Mouse (Mus musculus): ENCODE results near the gene Etfrf1. TPM values are rescaled to one million over a fixed set of nuclear protein-coding genes. Genes with fewer than 3 reads are reported as not detected.

Gene Etfrf1
- total and polyA plus RNA-seq, 3 experiments, result 11.0 to 13.1 TPM; not detected in 1

DNA sequence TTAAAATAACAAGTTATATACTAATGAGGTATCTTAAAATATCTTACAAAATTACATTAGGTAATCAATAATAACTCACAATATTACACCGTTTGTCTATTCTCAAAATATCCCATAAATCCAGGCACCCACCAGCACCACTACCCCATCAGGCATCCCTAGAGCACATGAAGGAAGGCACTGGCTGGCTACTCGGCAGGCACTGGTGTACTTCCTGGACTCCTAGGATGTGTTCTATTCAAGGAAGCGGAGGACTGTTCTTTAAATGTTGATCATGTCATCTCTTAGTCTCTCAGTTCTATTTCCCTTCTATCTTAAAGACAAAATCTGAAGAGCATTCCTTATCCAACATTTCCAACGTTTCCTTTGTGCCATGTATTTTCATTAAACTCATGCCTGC lies 26.2 kb downstream of the Etfrf1 start:
- TF ChIP-seq NRF1 (IDR thresholded peaks at IDR 0.05; ENCODE audit: insufficient read depth, low read depth, low read length, poor library complexity, severe bottlenecking) (no peak), KAT2A (conservative IDR thresholded peaks at IDR 0.05; ENCODE audit: low read depth, low read length) (no peak), POLR2A (IDR thresholded peaks at IDR 0.05; ENCODE audit: control insufficient read depth in 1 of 2, insufficient read depth in 1 of 2, low read depth in 1 of 2, low read length in 2 of 2, poor library complexity in 1 of 2) (no peak), GABPA (IDR thresholded peaks at IDR 0.05; ENCODE audit: low read depth, low read length) (no peak), MAFK (IDR thresholded peaks at IDR 0.05; ENCODE audit: borderline replicate concordance, low read depth, low read length) (no peak), USF2 (IDR thresholded peaks at IDR 0.05; ENCODE audit: borderline replicate concordance in 1 of 2, insufficient read depth in 1 of 2, low read depth in 1 of 2, low read length in 2 of 2) (no peak), JUND (IDR thresholded peaks at IDR 0.05; ENCODE audit: low read depth, low read length) (no peak), SIN3A (IDR thresholded peaks at IDR 0.05; ENCODE audit: low read length) (no peak), TCF12 (IDR thresholded peaks at IDR 0.05; ENCODE audit: low read depth, low read length) (no peak), MYC (IDR thresholded peaks at IDR 0.05; ENCODE audit: low read depth, low read length) (no peak), ZC3H11A (IDR thresholded peaks at IDR 0.05; ENCODE audit: low read depth, low read length) (no peak), ELF1 (IDR thresholded peaks at IDR 0.05; ENCODE audit: low read depth, low read length) (no peak), ZNF384 (IDR thresholded peaks at IDR 0.05; ENCODE audit: low read depth, low read length) (no peak), UBTF (IDR thresholded peaks at IDR 0.05; ENCODE audit: borderline replicate concordance, insufficient read depth, low read depth, low read length) (no peak), CHD2 (IDR thresholded peaks at IDR 0.05; ENCODE audit: low read length) (no peak), MEF2A (IDR thresholded peaks at IDR 0.05; ENCODE audit: extremely low read depth, insufficient replicate concordance, low read depth, low read length, poor library complexity, severe bottlenecking) (no peak), POLR2AphosphoS2 (IDR thresholded peaks at IDR 0.05; ENCODE audit: low read length) (no peak), TBP (IDR thresholded peaks at IDR 0.05; ENCODE audit: low read depth, low read length) (no peak), MXI1 (IDR thresholded peaks at IDR 0.05; ENCODE audit: low read depth, low read length) (no peak), BHLHE40 (IDR thresholded peaks at IDR 0.05; ENCODE audit: borderline replicate concordance, low read depth, low read length) (no peak)
- DNase-seq (ENCODE audit: low read depth, low spot score), result no peak
- no peak overlapping the region for H3K9ac ChIP-seq (ENCODE audit: control insufficient read depth, low read depth, low read length, poor library complexity, severe bottlenecking)
- no peaks in the 10 kb centered on the region for H3K4me1 ChIP-seq (ENCODE audit: control insufficient read depth in 1 of 2, insufficient read depth in 2 of 2, low read length in 2 of 2)
- peaks cover 0 to 29% of the 10 kb centered on the region in 2 experiments; a peak in 2 of 4 replicates for H3K36me3 ChIP-seq (ENCODE audit: control insufficient read depth in 1 of 2, insufficient read depth in 2 of 2, low read length in 2 of 2)
- H3K9me3 ChIP-seq (replicated peaks; ENCODE audit: insufficient read depth, low read length), result no peaks in the 10 kb centered on the region
- H3K79me2 ChIP-seq (ENCODE audit: control insufficient read depth, insufficient read depth, low read length, poor library complexity), result 0 out of 2 replicates have a peak, but pooled peaks cover 1% of the 10 kb centered on the region
- H3K27ac ChIP-seq (ENCODE audit: control insufficient read depth, low read depth, low read length), result no peak overlapping the region
- H3K4me3 ChIP-seq (ENCODE audit: control insufficient read depth in 1 of 2, insufficient read depth in 1 of 2, low read depth in 2 of 2, low read length in 2 of 2), result no peak overlapping the region
- H3K27me3 ChIP-seq (ENCODE audit: control insufficient read depth in 1 of 2, insufficient read depth in 2 of 2, low read length in 2 of 2), result no peaks in the 10 kb centered on the region

DNA sequence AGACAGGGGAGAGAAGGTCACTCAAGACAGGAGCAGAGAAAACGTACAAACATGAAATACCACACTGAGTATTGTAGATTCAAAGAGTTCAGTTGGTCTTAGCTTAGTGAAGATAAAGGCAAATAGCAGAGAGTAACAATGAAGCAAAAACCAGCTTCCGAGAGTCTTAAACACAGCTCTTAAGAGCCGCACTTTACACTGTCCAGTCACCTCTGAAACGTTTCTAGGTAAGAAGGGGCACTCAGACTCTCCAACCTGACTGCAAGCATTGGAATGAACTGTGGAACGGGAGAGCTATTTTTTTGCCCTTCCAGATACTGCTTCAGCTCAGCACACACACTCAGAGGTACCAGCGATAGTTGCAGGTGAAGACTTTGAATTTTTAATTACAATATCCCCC lies 29.4 kb downstream of the Etfrf1 start:
- H3K9ac ChIP-seq (ENCODE audit: control insufficient read depth, low read depth, low read length, poor library complexity, severe bottlenecking), result no peak overlapping the region
- no peak overlapping the region for H3K27ac ChIP-seq (ENCODE audit: control insufficient read depth, low read depth, low read length)
- no peak for TF ChIP-seq RCOR1 (IDR thresholded peaks at IDR 0.05; ENCODE audit: low read depth, low read length)
- no peak for TF ChIP-seq GABPA (IDR thresholded peaks at IDR 0.05; ENCODE audit: low read depth, low read length)
- TF ChIP-seq BHLHE40 (IDR thresholded peaks at IDR 0.05; ENCODE audit: borderline replicate concordance, low read depth, low read length), result no peak
- no peak for TF ChIP-seq KAT2A (conservative IDR thresholded peaks at IDR 0.05; ENCODE audit: low read depth, low read length)
- no peak for TF ChIP-seq TBP (IDR thresholded peaks at IDR 0.05; ENCODE audit: low read depth, low read length)
- no peak for TF ChIP-seq ELF1 (IDR thresholded peaks at IDR 0.05; ENCODE audit: low read depth, low read length)
- no peak for TF ChIP-seq CHD2 (IDR thresholded peaks at IDR 0.05; ENCODE audit: low read length)
- TF ChIP-seq GATA1 (IDR thresholded peaks at IDR 0.05; ENCODE audit: low read depth, low read length), result no peak
- TF ChIP-seq ZMIZ1 (IDR thresholded peaks at IDR 0.05; ENCODE audit: low read depth, low read length), result no peak
- no peak for TF ChIP-seq ZNF384 (IDR thresholded peaks at IDR 0.05; ENCODE audit: low read depth, low read length)
- TF ChIP-seq NELFE (IDR thresholded peaks at IDR 0.05; ENCODE audit: low read depth, low read length), result no peak
- no peak for TF ChIP-seq USF1 (IDR thresholded peaks at IDR 0.05; ENCODE audit: low read depth, low read length)
- TF ChIP-seq TCF12 (IDR thresholded peaks at IDR 0.05; ENCODE audit: low read depth, low read length), result no peak
- TF ChIP-seq ZKSCAN1 (IDR thresholded peaks at IDR 0.05; ENCODE audit: low read depth, low read length), result no peak
- TF ChIP-seq CHD1 (IDR thresholded peaks at IDR 0.05; ENCODE audit: low read depth, low read length), result no peak
- TF ChIP-seq UBTF (IDR thresholded peaks at IDR 0.05; ENCODE audit: borderline replicate concordance, insufficient read depth, low read depth, low read length), result no peak
- TF ChIP-seq TAL1 (IDR thresholded peaks at IDR 0.05; ENCODE audit: low read length), result no peak
- TF ChIP-seq MAZ (IDR thresholded peaks at IDR 0.05; ENCODE audit: low read depth, low read length), result no peak
- no peak for TF ChIP-seq MAX (IDR thresholded peaks at IDR 0.05; ENCODE audit: low read length)
- no peak overlapping the region for H3K4me3 ChIP-seq (ENCODE audit: control insufficient read depth in 1 of 2, insufficient read depth in 1 of 2, low read depth in 2 of 2, low read length in 2 of 2)
- DNase-seq (ENCODE audit: low read depth, low spot score), result no peak
- no peaks in the 10 kb centered on the region for H3K27me3 ChIP-seq (ENCODE audit: control insufficient read depth in 1 of 2, insufficient read depth in 2 of 2, low read length in 2 of 2)
- 0 out of 2 replicates have a peak, but pooled peaks cover 1% of the 10 kb centered on the region for H3K79me2 ChIP-seq (ENCODE audit: control insufficient read depth, insufficient read depth, low read length, poor library complexity)
- peaks cover 2 to 19% of the 10 kb centered on the region in 2 experiments; a peak in 3 of 4 replicates for H3K36me3 ChIP-seq (ENCODE audit: control insufficient read depth in 1 of 2, insufficient read depth in 2 of 2, low read length in 2 of 2)
- H3K4me1 ChIP-seq (ENCODE audit: control insufficient read depth in 1 of 2, insufficient read depth in 2 of 2, low read length in 2 of 2), result no peaks in the 10 kb centered on the region
- no peaks in the 10 kb centered on the region for H3K9me3 ChIP-seq (replicated peaks; ENCODE audit: insufficient read depth, low read length)

All from MEL (cell line).